Mouse (Mus musculus): ENCODE data around the gene Hcfc2. TPM values are rescaled to one million over a fixed set of nuclear protein-coding genes. Genes with fewer than 3 reads are reported as not detected.
A peak's percentile ranks its signal among the peaks of the same experiment; 100 is the strongest.

Hcfc2 gene
- polyA plus RNA-seq, 1 experiment from 2014 or later: 24.0 TPM

DNA sequence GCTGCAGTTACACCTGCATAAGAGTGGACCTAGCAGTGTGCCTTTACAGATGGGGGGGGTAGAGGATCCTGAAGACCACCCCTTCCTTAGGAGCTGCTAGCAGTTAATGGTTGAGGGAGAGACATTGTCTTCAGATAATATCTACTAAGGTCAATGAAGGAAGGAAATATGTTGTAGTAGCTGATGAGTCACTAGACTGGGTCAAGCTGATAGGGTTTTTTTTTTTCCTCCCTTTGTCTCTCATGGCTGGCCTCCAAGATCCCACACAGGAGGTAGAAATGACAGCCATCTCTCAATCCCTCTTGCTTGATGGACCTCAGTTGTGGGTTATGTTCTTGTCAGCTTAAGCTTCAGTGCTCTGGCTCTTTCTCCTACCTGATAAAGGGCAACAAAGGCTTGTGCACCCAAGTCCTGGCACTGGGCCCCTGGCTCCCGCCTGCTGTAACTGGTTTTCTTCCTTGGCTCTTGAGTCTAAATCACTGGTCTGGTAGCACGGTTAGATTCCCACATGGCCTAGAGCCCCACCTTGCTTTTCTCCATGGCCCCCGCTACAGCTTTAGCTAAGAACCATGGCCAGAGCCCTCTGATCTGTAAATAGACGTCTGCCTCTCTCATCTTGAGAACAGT lies 606 bp downstream of the Hcfc2 start:
- peak overlapping the region; percentile 43; the same call in 1 of the 2 replicates for H3K27ac ChIP-seq (ENCODE audit: low read depth, low read length)
- no peak for ATAC-seq (replicated peaks; ENCODE audit: low FRiP score)

DNA sequence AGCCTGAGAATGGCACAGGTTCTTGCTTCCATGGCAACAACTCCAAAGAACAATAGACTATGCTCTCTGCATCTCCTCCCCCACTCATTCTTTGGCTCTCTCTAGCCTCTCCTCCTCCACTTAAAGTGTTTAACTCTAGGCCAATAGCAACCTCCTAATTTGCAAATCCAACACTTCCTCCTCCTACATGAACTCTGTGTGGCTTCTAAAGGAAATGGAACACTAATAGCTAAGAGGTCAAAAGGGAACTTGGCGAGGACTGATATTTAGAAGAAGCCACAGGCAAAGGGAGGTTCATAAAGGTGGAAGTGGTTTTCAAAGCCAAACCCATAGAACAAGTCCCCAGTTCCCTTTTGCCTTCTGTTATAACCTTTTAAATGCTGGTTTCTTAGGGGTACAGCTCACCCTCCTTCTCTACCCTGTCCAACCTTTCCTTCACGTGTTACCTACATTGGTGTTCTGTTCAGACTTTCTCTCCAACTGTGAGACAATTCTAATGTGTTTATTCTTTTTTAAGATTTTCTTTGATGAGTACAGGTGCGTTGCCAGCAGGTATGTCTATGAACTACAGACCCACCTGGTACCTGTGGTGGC lies 1.4 kb downstream of the Hcfc2 start:
- no peak overlapping the region for H3K27ac ChIP-seq (ENCODE audit: low read depth, low read length)
- WGBS: 66% methylated on average over 3 of the region's 3 CpGs
- no peak for DNase-seq (ENCODE audit: low spot score)

More for the DNA sequence above, 606 bp downstream of the Hcfc2 start:
- 0 out of 2 replicates have a peak overlapping the region, but pooled peaks have one; percentile 14 for H3K4me2 ChIP-seq
- no peaks in the 10 kb centered on the region for H3K27me3 ChIP-seq (replicated peaks; ENCODE audit: control insufficient read depth, insufficient read depth, low read length)
- 47% methylated on average over 4 of the region's 4 CpGs for WGBS
- no peak for DNase-seq (ENCODE audit: low spot score)
- H3K9me3 ChIP-seq (ENCODE audit: control insufficient read depth, low read length): no peaks in the 10 kb centered on the region
- 0 out of 2 replicates have a peak overlapping the region, but pooled peaks have one; percentile 37 for H3K9ac ChIP-seq (ENCODE audit: low read depth, low read length)
- peaks cover 25% of the 10 kb centered on the region for H3K4me1 ChIP-seq (replicated peaks; ENCODE audit: control insufficient read depth, insufficient read depth, low read length)
- no peak overlapping the region for H3K4me3 ChIP-seq (ENCODE audit: low read depth, low read length)
- no peaks in the 10 kb centered on the region for H3K36me3 ChIP-seq (ENCODE audit: control insufficient read depth, insufficient read depth, low read length)

DNA sequence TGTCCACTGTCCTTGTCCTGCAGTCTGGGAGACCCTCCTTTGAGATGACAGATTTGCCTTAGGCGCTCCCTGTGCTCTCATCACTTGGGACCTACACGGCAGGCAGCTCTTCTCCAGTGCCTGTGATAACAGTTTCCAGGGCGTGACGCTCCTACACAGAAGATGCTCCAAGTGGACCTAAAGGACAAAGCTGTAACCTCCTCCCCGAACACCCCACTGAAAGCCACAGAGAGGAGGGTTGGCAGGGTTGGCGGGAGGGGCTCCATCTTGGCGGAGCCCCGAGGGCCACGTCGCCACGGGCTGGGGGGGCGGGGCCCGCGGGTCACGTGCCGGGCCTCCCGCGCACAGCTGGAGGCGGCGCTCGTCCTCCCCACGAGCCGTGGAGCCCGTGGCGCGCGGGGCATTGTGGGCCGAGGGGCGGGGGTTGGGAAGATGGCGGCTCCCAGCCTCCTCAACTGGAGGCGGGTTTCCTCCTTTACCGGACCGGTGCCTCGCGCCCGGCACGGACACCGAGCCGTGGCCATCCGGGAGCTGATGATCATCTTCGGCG lies 2.8 kb downstream of the Hcfc2 start:
- peak overlapping the region; percentile 87 for H3K9ac ChIP-seq (ENCODE audit: low read depth, low read length)
- H3K4me1 ChIP-seq (replicated peaks; ENCODE audit: control insufficient read depth, insufficient read depth, low read length): peaks cover 25% of the 10 kb centered on the region
- H3K27me3 ChIP-seq (replicated peaks; ENCODE audit: control insufficient read depth, insufficient read depth, low read length): no peaks in the 10 kb centered on the region
- WGBS: 1% methylated on average over 42 of the region's 42 CpGs
- peak overlapping the region; percentile 84 for H3K4me2 ChIP-seq
- no peaks in the 10 kb centered on the region for H3K9me3 ChIP-seq (ENCODE audit: control insufficient read depth, low read length)
- H3K4me3 ChIP-seq (ENCODE audit: low read depth, low read length): peak overlapping the region; percentile 94
- 0 out of 2 replicates have a peak, but pooled peaks cover 2% of the 10 kb centered on the region for H3K36me3 ChIP-seq (ENCODE audit: control insufficient read depth, insufficient read depth, low read length)
- ATAC-seq (replicated peaks; ENCODE audit: low FRiP score) (peak; percentile 89), DNase-seq (ENCODE audit: low spot score) (peak; percentile 90)
- H3K27ac ChIP-seq (ENCODE audit: low read depth, low read length): peak overlapping the region; percentile 70; the same call in 1 of the 2 replicates

More for the DNA sequence above, 1.4 kb downstream of the Hcfc2 start:
- no peak overlapping the region for H3K9ac ChIP-seq (ENCODE audit: low read depth, low read length)
- no peaks in the 10 kb centered on the region for H3K27me3 ChIP-seq (replicated peaks; ENCODE audit: control insufficient read depth, insufficient read depth, low read length)
- 0 out of 2 replicates have a peak, but pooled peaks cover 2% of the 10 kb centered on the region for H3K36me3 ChIP-seq (ENCODE audit: control insufficient read depth, insufficient read depth, low read length)
- peaks cover 25% of the 10 kb centered on the region for H3K4me1 ChIP-seq (replicated peaks; ENCODE audit: control insufficient read depth, insufficient read depth, low read length)
- no peak overlapping the region for H3K4me2 ChIP-seq
- no peaks in the 10 kb centered on the region for H3K9me3 ChIP-seq (ENCODE audit: control insufficient read depth, low read length)
- ATAC-seq (replicated peaks; ENCODE audit: low FRiP score): no peak
- no peak overlapping the region for H3K4me3 ChIP-seq (ENCODE audit: low read depth, low read length)

DNA sequence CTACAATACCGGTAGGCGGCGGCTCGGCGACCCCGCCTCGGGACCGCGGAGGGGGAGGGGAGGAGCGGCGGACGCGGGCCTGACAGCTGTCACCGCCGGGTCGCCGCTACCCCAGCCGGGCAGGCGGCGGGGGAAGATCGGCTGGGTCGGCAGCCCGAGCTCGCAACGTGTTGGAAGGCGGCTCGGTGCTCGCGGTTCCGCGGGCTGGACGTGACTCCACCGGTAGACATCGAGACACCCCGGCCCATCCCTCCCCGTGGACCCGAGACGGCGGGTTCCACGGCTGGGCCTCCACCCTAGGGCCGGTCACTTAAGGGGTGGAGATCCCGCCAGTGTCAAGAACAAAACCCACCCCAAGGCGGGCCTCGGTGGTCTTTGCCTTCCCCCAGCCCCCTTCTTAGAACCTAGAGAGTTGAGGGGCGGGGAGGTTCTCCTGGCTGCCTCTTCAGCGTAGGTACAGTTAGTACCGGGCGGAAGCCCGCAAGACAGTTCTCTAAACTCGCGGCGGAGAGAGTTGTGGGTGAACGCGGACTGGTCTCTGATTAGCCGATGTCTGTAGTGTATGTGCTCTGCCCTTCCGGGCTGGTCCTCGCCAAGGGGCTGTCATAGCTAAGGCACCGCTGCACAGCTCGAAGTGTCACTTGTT lies 3.5 kb downstream of the Hcfc2 start:
- Histone ChIP-seq H3K27ac (ENCODE audit: low read depth, low read length) (peak overlapping the region; percentile 70), H3K4me3 (ENCODE audit: low read depth, low read length) (peak overlapping the region; percentile 94), H3K9me3 (ENCODE audit: control insufficient read depth, low read length) (no peaks in the 10 kb centered on the region), H3K9ac (ENCODE audit: low read depth, low read length) (peak overlapping the region; percentile 87), H3K27me3 (replicated peaks; ENCODE audit: control insufficient read depth, insufficient read depth, low read length) (no peaks in the 10 kb centered on the region), H3K4me1 (replicated peaks; ENCODE audit: control insufficient read depth, insufficient read depth, low read length) (peaks cover 25% of the 10 kb centered on the region), H3K36me3 (ENCODE audit: control insufficient read depth, insufficient read depth, low read length) (0 out of 2 replicates have a peak, but pooled peaks cover 2% of the 10 kb centered on the region), H3K4me2 (peak overlapping the region; percentile 84)
- ATAC-seq (replicated peaks; ENCODE audit: low FRiP score): peak; percentile 71
- WGBS: under 1% methylated on average over 59 of the region's 59 CpGs
- peak; percentile 63 for DNase-seq (ENCODE audit: low spot score)

DNA sequence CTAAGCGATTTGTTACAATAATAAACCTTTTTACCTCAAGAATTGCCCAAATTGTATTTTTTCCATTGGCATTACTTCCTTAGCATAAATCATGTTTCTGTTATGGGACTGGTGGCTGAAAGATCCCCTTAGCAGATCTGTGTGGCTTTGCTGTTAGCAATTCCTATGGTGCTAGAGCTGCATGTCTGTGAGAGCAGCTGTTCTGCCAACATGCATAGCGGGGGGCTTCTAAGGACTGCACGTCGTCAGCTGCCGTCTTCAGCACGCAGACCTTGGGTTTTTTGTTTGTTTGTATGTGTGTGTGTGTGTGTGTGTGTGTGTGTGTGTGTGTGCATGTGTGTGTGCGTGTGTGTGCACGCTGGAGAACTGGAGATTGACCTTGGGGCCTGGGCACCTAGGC lies 45.4 kb downstream of the Hcfc2 start:
- Histone ChIP-seq H3K4me3 (ENCODE audit: low read depth, low read length) (no peak overlapping the region), H3K9ac (ENCODE audit: low read depth, low read length) (no peak overlapping the region), H3K36me3 (ENCODE audit: control insufficient read depth, insufficient read depth, low read length) (peaks cover 9% of the 10 kb centered on the region), H3K4me2 (no peak overlapping the region), H3K9me3 (ENCODE audit: control insufficient read depth, low read length) (no peaks in the 10 kb centered on the region), H3K27me3 (replicated peaks; ENCODE audit: control insufficient read depth, insufficient read depth, low read length) (no peaks in the 10 kb centered on the region), H3K27ac (ENCODE audit: low read depth, low read length) (no peak overlapping the region), H3K4me1 (replicated peaks; ENCODE audit: control insufficient read depth, insufficient read depth, low read length) (no peaks in the 10 kb centered on the region)
- WGBS: 91% methylated on average over 8 of the region's 8 CpGs
- no peak for ATAC-seq (replicated peaks; ENCODE audit: low FRiP score)
- no peak for DNase-seq (ENCODE audit: low spot score)

DNA sequence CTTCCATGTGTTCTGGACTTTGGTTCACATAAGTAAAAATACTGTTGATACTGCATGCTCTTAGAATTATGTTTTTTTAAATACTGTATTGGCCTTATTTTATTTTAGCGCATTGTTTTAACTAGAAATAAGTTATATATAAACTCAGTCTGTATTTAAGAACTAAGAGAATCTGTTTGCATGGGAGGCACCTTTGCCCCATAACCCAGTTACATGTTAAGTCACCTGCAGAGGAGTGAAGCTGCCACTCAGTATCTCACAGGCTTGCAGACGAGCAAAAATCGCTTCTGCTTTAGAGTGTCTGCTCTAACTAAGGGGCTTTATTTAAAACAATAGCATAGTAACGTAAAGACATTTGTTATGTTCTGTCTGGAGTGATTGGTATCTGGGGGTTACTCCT lies 45.9 kb downstream of the Hcfc2 start:
- H3K9me3 ChIP-seq (ENCODE audit: control insufficient read depth, low read length): no peaks in the 10 kb centered on the region
- H3K4me1 ChIP-seq (replicated peaks; ENCODE audit: control insufficient read depth, insufficient read depth, low read length): no peaks in the 10 kb centered on the region
- no peak overlapping the region for H3K27ac ChIP-seq (ENCODE audit: low read depth, low read length)
- DNase-seq (ENCODE audit: low spot score): no peak
- no peak overlapping the region for H3K4me3 ChIP-seq (ENCODE audit: low read depth, low read length)
- no peak for ATAC-seq (replicated peaks; ENCODE audit: low FRiP score)
- 91% methylated on average over 4 of the region's 4 CpGs for WGBS
- no peak overlapping the region for H3K4me2 ChIP-seq
- peaks cover 12% of the 10 kb centered on the region for H3K36me3 ChIP-seq (ENCODE audit: control insufficient read depth, insufficient read depth, low read length)
- H3K27me3 ChIP-seq (replicated peaks; ENCODE audit: control insufficient read depth, insufficient read depth, low read length): no peaks in the 10 kb centered on the region
- H3K9ac ChIP-seq (ENCODE audit: low read depth, low read length): no peak overlapping the region

DNA sequence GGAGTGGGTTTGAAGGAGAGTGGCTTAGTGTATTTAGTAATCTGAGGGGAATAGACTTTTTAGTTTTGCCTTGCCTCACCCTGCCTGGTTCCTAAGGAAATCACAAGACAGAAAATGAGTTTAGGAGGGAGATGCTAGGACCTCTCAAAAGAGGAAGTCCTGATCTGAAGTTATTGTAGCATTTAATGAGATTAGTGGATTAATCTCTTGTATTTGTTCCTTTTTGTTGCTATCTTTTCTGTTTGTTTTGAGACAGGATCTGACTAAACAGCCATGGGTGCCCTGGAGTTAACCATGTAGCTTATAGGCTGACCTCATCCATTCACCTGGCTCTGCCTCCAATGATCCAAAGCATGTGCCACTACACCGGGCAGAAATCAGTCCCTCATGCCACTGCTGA lies 46.6 kb downstream of the Hcfc2 start:
- WGBS: 74% methylated on average over 1 of the region's 1 CpGs

DNA sequence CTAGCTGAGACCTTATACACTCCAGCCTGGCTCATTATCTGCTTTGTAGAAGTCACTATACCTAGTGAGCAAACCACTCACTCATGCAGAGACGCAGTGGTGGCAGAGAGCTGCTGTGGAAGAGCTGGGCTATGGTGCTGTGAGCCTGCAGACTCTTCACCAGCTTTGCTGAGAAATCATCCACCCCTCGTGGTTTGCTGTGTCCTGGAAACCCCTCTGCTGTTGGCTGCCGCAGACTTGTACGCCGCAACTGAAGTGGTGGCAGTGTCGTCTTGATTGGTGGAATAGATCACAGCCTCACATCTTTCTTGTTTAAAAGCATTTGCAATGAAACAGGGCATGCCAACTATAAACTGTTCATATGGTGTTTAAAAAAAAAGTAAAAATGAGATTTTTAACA lies 48.3 kb downstream of the Hcfc2 start:
- WGBS: 86% methylated on average over 6 of the region's 6 CpGs
- peaks cover 25% of the 10 kb centered on the region for H3K36me3 ChIP-seq (ENCODE audit: control insufficient read depth, insufficient read depth, low read length)
- H3K27me3 ChIP-seq (replicated peaks; ENCODE audit: control insufficient read depth, insufficient read depth, low read length): no peaks in the 10 kb centered on the region
- no peak for ATAC-seq (replicated peaks; ENCODE audit: low FRiP score)
- H3K4me1 ChIP-seq (replicated peaks; ENCODE audit: control insufficient read depth, insufficient read depth, low read length): no peaks in the 10 kb centered on the region
- H3K27ac ChIP-seq (ENCODE audit: low read depth, low read length): no peak overlapping the region
- H3K4me3 ChIP-seq (ENCODE audit: low read depth, low read length): no peak overlapping the region
- no peak for DNase-seq (ENCODE audit: low spot score)
- H3K9ac ChIP-seq (ENCODE audit: low read depth, low read length): no peak overlapping the region
- no peaks in the 10 kb centered on the region for H3K9me3 ChIP-seq (ENCODE audit: control insufficient read depth, low read length)
- no peak overlapping the region for H3K4me2 ChIP-seq

More for the DNA sequence above, 46.6 kb downstream of the Hcfc2 start:
- no peaks in the 10 kb centered on the region for H3K27me3 ChIP-seq (replicated peaks; ENCODE audit: control insufficient read depth, insufficient read depth, low read length)
- no peaks in the 10 kb centered on the region for H3K9me3 ChIP-seq (ENCODE audit: control insufficient read depth, low read length)
- peaks cover 17% of the 10 kb centered on the region for H3K36me3 ChIP-seq (ENCODE audit: control insufficient read depth, insufficient read depth, low read length)
- DNase-seq (ENCODE audit: low spot score) (no peak), ATAC-seq (replicated peaks; ENCODE audit: low FRiP score) (no peak)
- H3K4me3 ChIP-seq (ENCODE audit: low read depth, low read length): no peak overlapping the region
- no peak overlapping the region for H3K27ac ChIP-seq (ENCODE audit: low read depth, low read length)
- H3K4me2 ChIP-seq: no peak overlapping the region
- no peaks in the 10 kb centered on the region for H3K4me1 ChIP-seq (replicated peaks; ENCODE audit: control insufficient read depth, insufficient read depth, low read length)
- no peak overlapping the region for H3K9ac ChIP-seq (ENCODE audit: low read depth, low read length)

All from liver, embryonic 11.5 days (tissue).